Mouse (Mus musculus): ENCODE measurements around the gene Srsf3. TPM values are rescaled to one million over a fixed set of nuclear protein-coding genes. Genes with fewer than 3 reads are reported as not detected.
A peak's percentile ranks its signal among the peaks of the same experiment; 100 is the strongest.

The Srsf3 gene
- polyA plus RNA-seq, 1 experiment from 2014 or later: 411 TPM

DNA sequence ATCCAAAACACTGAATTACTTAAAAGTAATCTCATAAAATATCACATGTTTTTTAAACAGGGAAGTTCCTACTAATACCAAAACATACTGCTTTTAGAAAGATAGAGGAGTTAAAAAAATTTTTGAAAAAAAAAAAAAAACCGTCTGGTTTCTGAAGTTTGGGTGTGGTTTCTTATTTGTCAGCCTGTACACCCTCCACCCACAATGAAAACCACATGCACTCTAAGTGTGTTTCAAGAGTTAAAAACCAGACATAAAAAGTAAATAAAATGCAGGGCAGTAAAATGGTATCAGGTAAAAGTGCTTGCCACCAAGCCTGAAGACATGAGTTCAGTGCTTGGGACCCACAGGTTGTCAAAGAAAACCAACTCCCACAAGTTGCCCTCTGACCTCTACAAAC is 28.7 kb upstream of the Srsf3 start:
- H3K27me3 ChIP-seq: no peaks in the 10 kb centered on the region
- H3K9me3 ChIP-seq: no peaks in the 10 kb centered on the region
- H3K27ac ChIP-seq (replicated peaks): no peak overlapping the region
- 84% methylated on average over 1 of the region's 1 CpGs for WGBS
- peaks cover 27% of the 10 kb centered on the region for H3K4me1 ChIP-seq (replicated peaks)
- no peak overlapping the region for H3K4me2 ChIP-seq
- no peak overlapping the region for H3K9ac ChIP-seq
- no peak for ATAC-seq (ENCODE audit: low FRiP score, low read depth)
- no peak overlapping the region for H3K4me3 ChIP-seq
- peaks cover 19% of the 10 kb centered on the region for H3K36me3 ChIP-seq

DNA sequence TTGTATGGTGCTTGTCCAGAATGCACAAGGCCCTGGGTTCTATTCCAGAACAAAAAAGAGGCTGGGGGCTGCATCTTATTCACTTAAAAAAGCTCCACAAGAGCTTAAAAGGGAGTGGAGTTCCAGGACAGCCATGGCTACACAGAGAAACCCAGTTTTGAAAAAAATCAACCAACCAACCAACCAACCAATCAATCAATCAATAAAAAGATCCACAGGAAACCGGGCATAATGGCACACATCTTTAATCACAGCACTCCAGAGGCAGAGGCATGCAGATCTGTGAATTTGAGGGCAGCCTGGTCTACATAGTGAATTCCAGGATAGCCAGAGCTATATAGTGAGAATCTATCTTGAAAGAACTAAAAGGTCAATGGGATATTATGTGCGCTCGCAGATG is 27.4 kb upstream of the Srsf3 start:
- no peak overlapping the region for H3K4me3 ChIP-seq
- H3K4me2 ChIP-seq: peak overlapping the region; percentile 19; the same call in 1 of the 2 replicates
- 87% methylated on average over 3 of the region's 3 CpGs for WGBS
- no peak for ATAC-seq (ENCODE audit: low FRiP score, low read depth)
- peaks cover 27% of the 10 kb centered on the region for H3K4me1 ChIP-seq (replicated peaks)
- H3K9me3 ChIP-seq: no peaks in the 10 kb centered on the region
- H3K27ac ChIP-seq (replicated peaks): no peak overlapping the region
- H3K27me3 ChIP-seq: no peaks in the 10 kb centered on the region
- peaks cover 9% of the 10 kb centered on the region for H3K36me3 ChIP-seq
- no peak overlapping the region for H3K9ac ChIP-seq

DNA sequence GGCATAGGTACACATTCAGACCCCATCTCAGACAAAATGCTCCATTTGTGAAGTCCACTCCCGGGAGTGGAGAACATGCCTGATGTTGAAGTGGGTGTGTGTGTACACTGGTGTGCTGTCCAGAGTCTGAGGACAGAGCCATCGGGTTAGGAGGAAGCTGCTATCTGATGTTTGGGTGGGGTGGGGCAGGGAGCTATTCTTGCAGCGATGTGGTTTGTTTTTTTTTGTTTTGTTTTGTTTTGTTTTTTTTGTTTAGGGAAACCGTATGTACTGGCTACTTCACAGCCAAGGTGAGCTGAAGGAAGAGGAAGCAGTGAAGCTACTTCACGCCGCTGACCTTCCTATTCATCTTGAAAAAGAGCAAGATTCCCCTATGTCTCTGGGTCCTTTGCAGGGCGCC is 25.6 kb upstream of the Srsf3 start:
- H3K9me3 ChIP-seq: no peaks in the 10 kb centered on the region
- H3K27ac ChIP-seq (replicated peaks): peak overlapping the region; percentile 86
- peak overlapping the region; percentile 97 for H3K4me3 ChIP-seq
- no peak for ATAC-seq (ENCODE audit: low FRiP score, low read depth)
- no peaks in the 10 kb centered on the region for H3K27me3 ChIP-seq
- 8% methylated on average over 7 of the region's 7 CpGs for whole genome bisulfite sequencing
- peak overlapping the region; percentile 93 for H3K9ac ChIP-seq
- H3K4me1 ChIP-seq (replicated peaks): peaks cover 27% of the 10 kb centered on the region
- H3K36me3 ChIP-seq: no peaks in the 10 kb centered on the region
- peak overlapping the region; percentile 83 for H3K4me2 ChIP-seq

GRCm38 (mm10) chr17:29007243-29007640 is 25.2 kb upstream of the Srsf3 start:
- WGBS: 0% methylated on average over 19 of the region's 19 CpGs
- peak overlapping the region; percentile 86 for H3K27ac ChIP-seq (replicated peaks)
- peak overlapping the region; percentile 93 for H3K9ac ChIP-seq
- peak overlapping the region; percentile 97 for H3K4me3 ChIP-seq
- no peaks in the 10 kb centered on the region for H3K27me3 ChIP-seq
- peaks cover 27% of the 10 kb centered on the region for H3K4me1 ChIP-seq (replicated peaks)
- H3K36me3 ChIP-seq: no peaks in the 10 kb centered on the region
- H3K4me2 ChIP-seq: peak overlapping the region; percentile 83
- no peaks in the 10 kb centered on the region for H3K9me3 ChIP-seq
- no peak; the same call in none of the 2 replicates for ATAC-seq (ENCODE audit: low FRiP score, low read depth)

DNA sequence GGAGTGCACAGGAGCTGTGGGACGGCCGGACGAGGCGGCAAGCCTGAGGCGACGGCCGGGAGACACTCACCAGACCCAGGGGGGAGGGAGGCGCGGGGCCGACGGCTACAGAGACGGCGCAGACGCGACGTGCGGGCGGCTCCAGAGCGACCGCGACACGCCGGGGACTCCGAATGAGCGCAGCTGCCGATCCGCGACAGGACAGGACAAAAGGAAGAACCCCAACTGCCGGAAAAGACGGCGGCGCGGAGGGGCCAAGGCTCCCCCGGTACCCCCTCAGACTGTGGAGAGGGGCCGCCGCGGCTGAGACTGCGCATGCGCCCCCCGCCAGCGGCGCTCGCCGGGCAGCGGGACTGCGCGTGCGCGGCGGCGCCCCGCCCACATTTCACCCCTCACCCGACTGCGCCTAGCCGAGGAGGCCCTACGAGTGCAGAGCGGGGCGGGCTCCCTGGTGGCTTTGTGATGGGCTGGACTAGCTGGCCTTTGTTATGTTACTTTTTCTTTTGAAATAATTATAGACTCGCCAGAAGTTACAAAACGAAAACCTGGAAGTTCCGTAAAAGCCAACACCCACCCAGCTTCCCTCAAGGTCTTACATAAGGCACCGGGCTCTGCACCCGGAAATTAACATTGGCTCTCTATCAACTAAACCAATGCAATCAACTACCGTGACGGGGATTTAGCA is 24.6 kb upstream of the Srsf3 start, which contains the start of gene Stk38:
TSS of gene Stk38 (minus strand) at position 355 of the 685 bp plus-strand sequence.
- Histone ChIP-seq H3K27ac (replicated peaks) (peak within 1 kb of the TSS; percentile 86), H3K36me3 (no peaks in the 10 kb centered on the region), H3K4me3 (peak within 1 kb of the TSS; percentile 97), H3K4me1 (replicated peaks) (peaks cover 27% of the 10 kb centered on the region), H3K4me2 (peak within 1 kb of the TSS; percentile 83), H3K9me3 (no peaks in the 10 kb centered on the region), H3K9ac (peak within 1 kb of the TSS; percentile 93), H3K27me3 (no peaks in the 10 kb centered on the region)
- peak; percentile 93 for ATAC-seq (ENCODE audit: low FRiP score, low read depth)
- WGBS: under 1% methylated on average over 52 of the region's 65 CpGs

GRCm38 (mm10) chr17:29008326-29008650 is 24.1 kb upstream of the Srsf3 start:
- Histone ChIP-seq H3K27ac (replicated peaks) (peak overlapping the region; percentile 86), H3K9ac (peak overlapping the region; percentile 93; the same call in 1 of the 2 replicates), H3K4me2 (peak overlapping the region; percentile 83), H3K4me3 (peak overlapping the region; percentile 97), H3K4me1 (replicated peaks) (peaks cover 27% of the 10 kb centered on the region), H3K9me3 (no peaks in the 10 kb centered on the region), H3K36me3 (no peaks in the 10 kb centered on the region), H3K27me3 (no peaks in the 10 kb centered on the region)
- ATAC-seq (ENCODE audit: low FRiP score, low read depth): no peak
- WGBS: 12% methylated on average over 8 of the region's 8 CpGs

- 93% methylated on average over 4 of the region's 4 CpGs for WGBS
- Histone ChIP-seq H3K9ac (no peak overlapping the region), H3K4me3 (no peak overlapping the region), H3K4me2 (no peak overlapping the region), H3K27ac (replicated peaks) (no peak overlapping the region), H3K36me3 (no peaks in the 10 kb centered on the region), H3K4me1 (replicated peaks) (peaks cover 27% of the 10 kb centered on the region), H3K27me3 (no peaks in the 10 kb centered on the region), H3K9me3 (no peaks in the 10 kb centered on the region)
- no peak for ATAC-seq (ENCODE audit: low FRiP score, low read depth)
Observed at GRCm38 (mm10) chr17:29009181-29009580, 23.2 kb upstream of the Srsf3 start.

DNA sequence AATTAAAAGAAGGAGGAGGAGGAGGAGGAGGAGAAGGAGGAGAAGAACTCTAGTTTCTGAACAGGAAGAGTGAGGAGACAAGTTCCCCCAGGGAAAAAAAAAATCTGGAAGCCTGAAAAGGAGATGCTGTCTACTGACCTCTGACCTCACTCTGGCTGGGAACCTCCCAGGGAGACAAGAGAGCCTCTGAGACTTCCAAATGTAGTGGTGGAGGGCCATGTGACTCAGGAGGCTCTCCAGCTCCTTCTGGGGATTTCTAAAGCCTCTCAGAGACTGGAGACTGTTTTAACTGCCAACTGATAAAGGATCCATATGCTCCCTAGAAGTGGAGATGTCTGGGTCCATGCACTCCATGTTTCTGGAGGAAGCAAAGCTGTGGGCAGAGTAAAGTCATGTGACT is 18.2 kb upstream of the Srsf3 start:
- no peaks in the 10 kb centered on the region for H3K36me3 ChIP-seq
- no peak overlapping the region for H3K4me3 ChIP-seq
- H3K9ac ChIP-seq: no peak overlapping the region
- no peaks in the 10 kb centered on the region for H3K27me3 ChIP-seq
- no peak overlapping the region for H3K27ac ChIP-seq (replicated peaks)
- H3K9me3 ChIP-seq: no peaks in the 10 kb centered on the region
- no peaks in the 10 kb centered on the region for H3K4me1 ChIP-seq (replicated peaks)
- no peak for ATAC-seq (ENCODE audit: low FRiP score, low read depth)
- no peak overlapping the region for H3K4me2 ChIP-seq

DNA sequence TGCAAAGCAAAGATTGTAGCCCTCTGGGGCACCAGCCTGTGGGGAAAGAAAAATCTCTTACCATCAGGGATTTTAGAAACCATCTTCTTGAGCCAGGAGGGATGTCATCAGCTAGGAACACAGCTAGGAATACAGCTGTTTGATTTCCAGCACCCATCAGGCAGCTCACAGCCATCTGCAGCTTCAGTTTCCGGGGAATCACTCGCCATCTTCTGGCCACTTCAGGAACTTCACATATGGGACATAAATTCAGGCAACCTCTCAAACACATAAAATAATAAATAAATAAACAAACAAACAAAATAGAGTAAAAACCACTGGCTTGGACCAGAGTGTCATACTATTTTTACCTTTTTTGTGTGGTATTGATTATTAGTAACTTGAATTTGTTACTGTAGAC is 16.8 kb upstream of the Srsf3 start:
- H3K4me2 ChIP-seq: no peak overlapping the region
- no peak for ATAC-seq (ENCODE audit: low FRiP score, low read depth)
- no peaks in the 10 kb centered on the region for H3K4me1 ChIP-seq (replicated peaks)
- WGBS: 20% methylated on average over 2 of the region's 2 CpGs
- H3K36me3 ChIP-seq: no peaks in the 10 kb centered on the region
- H3K27ac ChIP-seq (replicated peaks): no peak overlapping the region
- no peak overlapping the region for H3K4me3 ChIP-seq
- H3K9ac ChIP-seq: no peak overlapping the region
- H3K27me3 ChIP-seq: no peaks in the 10 kb centered on the region
- no peaks in the 10 kb centered on the region for H3K9me3 ChIP-seq

DNA sequence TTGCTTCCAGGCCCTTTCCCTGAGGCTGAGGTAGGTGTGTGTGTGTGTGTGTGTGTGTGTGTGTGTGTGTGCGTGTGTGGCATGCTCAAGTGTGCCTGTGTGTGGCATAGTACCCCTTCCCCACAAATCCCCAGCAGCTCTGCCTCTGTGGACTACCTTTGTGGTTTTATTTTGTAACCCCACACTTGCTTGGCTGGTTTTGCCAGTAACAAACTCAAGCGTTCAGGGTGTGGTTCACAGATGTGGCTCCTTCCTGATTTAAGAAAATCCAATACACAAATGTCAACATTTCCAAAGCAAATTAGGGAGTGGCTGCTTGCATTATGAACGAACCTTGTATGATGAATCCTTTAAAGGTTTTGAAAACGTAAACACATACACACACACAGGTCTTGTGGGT is 15.7 kb upstream of the Srsf3 start:
- no peaks in the 10 kb centered on the region for H3K9me3 ChIP-seq
- ATAC-seq (ENCODE audit: low FRiP score, low read depth): no peak
- H3K9ac ChIP-seq: no peak overlapping the region
- H3K27ac ChIP-seq (replicated peaks): no peak overlapping the region
- no peaks in the 10 kb centered on the region for H3K4me1 ChIP-seq (replicated peaks)
- H3K36me3 ChIP-seq: no peaks in the 10 kb centered on the region
- 89% methylated on average over 4 of the region's 4 CpGs for WGBS
- H3K4me3 ChIP-seq: no peak overlapping the region
- no peak overlapping the region for H3K4me2 ChIP-seq
- H3K27me3 ChIP-seq: no peaks in the 10 kb centered on the region

DNA sequence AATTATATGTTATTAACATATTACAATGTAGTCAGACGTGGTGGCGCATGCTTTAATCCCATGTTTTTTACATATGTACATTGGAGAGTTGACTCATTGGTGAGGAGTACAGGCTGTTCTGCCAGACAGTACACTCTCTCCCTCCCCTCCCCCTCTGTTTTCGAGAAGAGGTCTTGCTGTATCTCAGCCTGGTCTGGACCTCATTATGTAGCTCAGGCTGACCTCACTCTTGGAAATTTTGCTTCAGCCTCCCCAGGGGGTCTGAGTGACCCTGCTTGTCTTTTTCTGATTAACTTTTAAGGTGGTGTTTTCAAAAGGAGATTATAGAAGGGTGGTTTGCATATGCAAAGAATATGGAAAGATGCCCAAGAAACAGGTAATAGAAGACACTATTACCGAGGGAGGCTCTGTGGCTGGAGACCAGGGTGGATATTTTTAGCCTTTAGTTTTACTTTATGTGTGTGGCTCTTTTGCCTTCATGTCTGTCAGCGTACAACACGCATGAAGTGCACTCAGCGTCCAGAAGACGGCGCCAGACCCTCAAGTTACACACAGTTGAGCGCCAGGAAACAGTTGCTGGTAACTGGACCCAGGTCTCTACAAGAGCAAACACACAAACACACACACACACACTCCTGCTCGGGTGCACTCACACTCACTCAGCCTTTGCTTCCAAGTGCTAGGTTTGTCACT is 14.0 kb upstream of the Srsf3 start:
- ATAC-seq (ENCODE audit: low FRiP score, low read depth): no peak
- 50% methylated on average over 11 of the region's 11 CpGs for WGBS

DNA sequence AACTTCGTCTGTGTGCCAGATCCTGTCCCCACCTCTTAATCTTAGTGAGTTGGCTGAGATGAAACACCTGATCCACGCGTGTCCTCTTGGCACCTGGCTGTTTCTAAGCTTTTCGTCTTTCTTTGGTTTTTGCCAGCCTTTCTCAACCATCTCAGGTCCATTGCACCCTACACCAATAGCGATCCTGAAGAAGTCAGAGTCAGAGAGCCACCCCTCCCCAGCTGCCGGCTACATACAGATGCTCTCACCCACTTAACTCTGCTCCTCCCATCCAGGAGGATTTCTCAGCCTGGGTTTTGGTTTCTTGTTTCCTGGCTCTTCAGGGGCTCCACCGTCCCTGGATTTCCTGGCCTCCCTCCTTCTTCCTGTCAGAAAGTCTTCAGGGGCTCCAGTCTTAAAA is 13.0 kb upstream of the Srsf3 start:
- Histone ChIP-seq H3K4me3 (no peak overlapping the region), H3K4me2 (no peak overlapping the region), H3K27ac (replicated peaks) (no peak overlapping the region), H3K36me3 (no peaks in the 10 kb centered on the region), H3K9ac (no peak overlapping the region), H3K9me3 (no peaks in the 10 kb centered on the region), H3K27me3 (no peaks in the 10 kb centered on the region), H3K4me1 (replicated peaks) (0 out of 2 replicates have a peak, but pooled peaks cover 4% of the 10 kb centered on the region)
- no peak for ATAC-seq (ENCODE audit: low FRiP score, low read depth)
- WGBS: 83% methylated on average over 7 of the region's 7 CpGs

More for the DNA sequence above, 14.0 kb upstream of the Srsf3 start:
- Histone ChIP-seq H3K4me2 (no peak overlapping the region), H3K36me3 (no peaks in the 10 kb centered on the region), H3K4me3 (no peak overlapping the region), H3K4me1 (replicated peaks) (no peaks in the 10 kb centered on the region), H3K27me3 (no peaks in the 10 kb centered on the region), H3K27ac (replicated peaks) (no peak overlapping the region), H3K9ac (no peak overlapping the region), H3K9me3 (no peaks in the 10 kb centered on the region)
